Mouse (Mus musculus): ENCODE measurements around the gene Gemin6.

Gemin6 gene

DNA sequence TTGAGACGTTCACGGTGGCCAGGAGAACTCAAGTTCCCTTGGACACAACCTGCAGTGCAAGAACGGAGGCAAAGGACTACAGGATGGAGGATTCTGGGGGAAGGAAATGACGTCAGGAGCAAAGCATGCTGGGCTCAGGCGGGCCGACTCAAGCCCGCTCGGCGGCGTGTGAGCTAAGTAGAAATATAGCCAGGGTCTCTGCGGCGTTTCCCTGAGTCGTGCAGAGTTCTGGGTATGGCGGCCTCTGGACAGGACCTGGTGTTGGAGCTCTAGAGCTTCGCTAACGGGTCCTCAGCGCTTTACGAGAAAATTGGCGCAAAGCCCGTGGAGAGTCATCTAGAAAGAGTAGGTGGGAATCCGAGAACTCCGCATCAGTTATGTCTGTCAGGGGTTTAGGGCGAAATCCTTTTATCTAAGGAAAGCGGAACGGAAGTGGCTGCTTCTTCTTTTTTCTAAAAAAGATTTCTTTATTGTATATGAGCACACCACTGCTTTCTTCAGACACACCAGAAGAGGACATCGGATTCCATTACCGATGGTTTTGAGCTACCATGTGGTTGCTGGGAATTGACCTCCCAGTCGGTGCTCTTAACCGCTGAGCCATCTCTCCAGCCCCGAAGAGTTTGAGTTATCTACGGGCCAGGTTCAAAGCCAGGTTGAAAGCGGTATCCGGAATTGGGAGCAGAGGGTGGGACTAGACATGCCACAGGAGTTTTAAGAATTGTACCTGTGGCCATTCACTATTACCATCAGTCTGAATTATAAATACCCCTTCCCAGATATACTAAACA is at the start of gene Gemin6:
TSS of gene Gemin6 (plus strand) at position 116 of the 791 bp plus-strand sequence.
- no peak for TF ChIP-seq GATA4 (IDR thresholded peaks at IDR 0.05; ENCODE audit: insufficient replicate concordance, low read length)

DNA sequence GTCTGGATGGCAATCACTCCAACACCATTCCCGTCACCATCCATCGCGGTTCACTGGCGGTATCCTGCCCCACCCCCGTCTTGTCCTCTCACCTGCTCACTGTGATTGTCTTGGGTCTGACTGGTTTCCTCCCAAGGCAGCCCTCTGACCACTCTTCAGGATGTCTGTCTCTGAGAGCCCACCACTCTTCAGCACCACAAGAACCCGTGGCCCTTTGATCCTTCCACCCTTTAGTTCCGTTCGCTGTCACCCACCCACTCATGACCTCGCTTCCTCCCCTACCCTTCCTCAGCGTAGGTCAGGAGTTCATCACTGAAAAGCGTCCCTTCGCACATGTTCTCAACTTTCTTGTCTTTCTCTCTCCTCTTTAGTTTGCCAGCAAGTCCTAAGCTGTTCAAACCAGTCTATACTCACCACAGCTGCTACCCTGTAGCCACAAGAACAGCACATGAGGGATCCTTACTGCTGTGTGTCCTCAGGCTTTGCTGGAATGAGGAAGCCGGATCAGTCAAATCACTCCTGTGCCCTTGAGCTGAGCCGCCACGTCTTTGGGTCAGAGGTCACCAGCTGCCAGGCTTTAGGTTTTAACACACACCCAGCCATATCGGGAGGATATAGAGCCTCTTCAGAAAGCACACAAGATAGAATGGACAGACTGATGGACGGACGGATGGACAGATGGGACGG is 49.4 kb upstream of the Gemin6 start:
- TF ChIP-seq GATA4 (IDR thresholded peaks at IDR 0.05; ENCODE audit: insufficient replicate concordance, low read length): no peak

DNA sequence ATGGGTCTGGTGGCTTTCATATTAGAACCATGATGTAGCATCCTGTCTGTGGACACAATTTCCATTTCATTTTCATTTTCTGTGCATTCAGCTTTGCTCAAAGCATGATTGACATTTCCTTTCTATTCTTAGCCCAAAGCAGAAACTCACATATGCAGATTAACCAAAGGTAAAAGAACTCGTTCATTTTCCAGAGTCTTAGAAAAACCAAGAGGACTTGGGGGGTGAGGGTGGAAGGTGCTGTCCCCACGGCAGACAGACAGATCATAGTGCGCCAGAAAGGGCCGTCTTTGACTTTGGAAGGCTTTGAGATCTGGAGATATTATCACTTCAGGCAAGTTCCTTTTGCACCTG is 48.9 kb upstream of the Gemin6 start:
- TF ChIP-seq GATA4 (IDR thresholded peaks at IDR 0.05; ENCODE audit: insufficient replicate concordance, low read length): no peak

DNA sequence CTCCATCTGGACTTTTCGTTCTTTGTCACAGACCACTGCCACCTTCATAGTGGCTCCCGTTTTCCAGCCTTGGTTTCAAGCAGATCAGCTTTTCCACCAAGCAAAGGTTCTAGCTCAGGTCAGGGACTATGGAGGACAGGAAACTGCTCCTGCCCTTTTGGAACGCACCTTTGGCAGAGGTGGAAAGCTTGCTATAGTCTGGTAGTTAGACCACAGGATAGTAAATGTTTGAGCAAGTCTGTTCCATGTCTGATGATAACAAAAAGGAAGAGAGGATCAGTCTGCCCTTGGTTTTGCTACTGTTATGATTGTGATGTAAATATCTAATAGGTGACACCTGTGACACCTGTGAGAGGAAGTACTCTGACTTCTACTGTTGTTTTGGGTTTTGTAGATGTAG is 48.3 kb upstream of the Gemin6 start:
- TF ChIP-seq GATA4 (IDR thresholded peaks at IDR 0.05; ENCODE audit: insufficient replicate concordance, low read length): no peak

DNA sequence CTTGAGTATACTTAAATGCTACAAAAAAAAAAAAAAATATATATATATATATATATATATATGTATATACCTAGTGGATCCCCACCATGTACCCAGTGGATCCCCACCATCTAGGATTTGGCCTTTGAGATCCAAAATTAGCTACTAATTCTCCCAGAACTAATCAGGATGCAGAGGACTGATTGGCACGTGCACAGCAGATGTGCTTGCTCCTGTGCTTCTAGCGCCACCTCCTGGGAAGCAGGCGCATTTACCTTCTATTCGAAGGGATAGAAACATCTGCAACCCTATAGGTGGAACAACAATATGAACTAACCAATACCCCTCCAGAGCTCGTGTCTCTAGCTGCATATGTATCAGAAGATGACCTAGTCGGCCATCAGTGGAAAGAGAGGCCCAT is 44.3 kb upstream of the Gemin6 start:
- TF ChIP-seq GATA4 (IDR thresholded peaks at IDR 0.05; ENCODE audit: insufficient replicate concordance, low read length): no peak

DNA sequence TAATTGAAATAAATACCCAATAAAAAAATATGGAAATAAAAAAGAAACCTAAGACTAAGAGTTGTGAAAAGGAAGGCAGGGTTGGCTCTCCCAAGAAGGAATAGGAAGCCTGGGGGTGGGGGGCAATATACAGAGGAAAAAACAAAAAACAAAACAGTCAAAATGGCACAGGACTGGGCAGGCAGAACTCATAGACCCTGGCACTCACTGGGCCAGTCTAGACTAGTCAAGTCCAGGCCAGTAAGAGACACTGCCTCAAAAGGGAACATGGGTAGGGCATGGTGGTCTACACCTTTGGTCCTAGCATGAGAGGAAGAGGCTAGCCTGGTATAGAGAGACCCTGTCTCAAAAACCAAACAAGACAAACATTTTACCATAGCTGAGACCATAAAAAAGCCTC is 43.8 kb upstream of the Gemin6 start:
- TF ChIP-seq GATA4 (IDR thresholded peaks at IDR 0.05; ENCODE audit: insufficient replicate concordance, low read length): no peak

DNA sequence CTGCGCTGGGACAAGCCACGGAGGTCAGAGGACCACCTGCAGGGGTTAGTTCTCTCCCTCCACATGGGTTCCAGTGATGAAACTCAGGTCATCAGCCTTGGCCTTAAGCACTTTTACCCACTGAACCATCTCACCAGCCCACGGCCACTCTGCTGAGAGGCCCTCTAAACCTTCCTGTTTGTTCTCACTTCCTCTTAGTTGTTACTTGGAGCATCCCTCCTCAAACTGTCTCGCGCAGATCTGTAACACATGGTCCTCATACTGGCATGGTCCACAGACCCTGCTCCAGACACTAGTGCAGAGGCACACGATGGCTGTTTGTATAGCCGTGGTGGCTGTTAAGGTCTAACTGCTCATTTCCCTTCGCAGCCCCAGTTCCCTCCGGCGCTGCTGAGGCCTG is 40.6 kb upstream of the Gemin6 start:
- TF ChIP-seq GATA4 (IDR thresholded peaks at IDR 0.05; ENCODE audit: insufficient replicate concordance, low read length): no peak

DNA sequence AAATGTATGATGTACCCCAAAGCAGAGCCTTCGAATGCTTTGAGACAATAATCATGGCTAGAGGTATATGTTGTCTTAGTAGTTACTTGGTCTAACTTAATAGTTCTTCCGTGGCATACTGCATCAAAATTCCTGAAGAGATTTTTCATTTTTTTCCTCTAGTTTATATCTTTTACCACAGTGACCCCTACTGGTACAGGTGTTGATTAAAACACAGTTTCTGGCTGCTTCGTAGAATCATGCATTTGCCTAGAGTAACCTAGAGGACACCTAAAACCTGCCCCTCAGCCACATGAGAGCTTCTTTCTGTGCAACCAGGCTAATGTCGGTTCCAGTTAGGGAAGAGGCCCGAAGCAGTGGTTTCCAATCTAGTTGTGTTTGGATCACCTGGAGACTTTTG is 31.2 kb upstream of the Gemin6 start:
- TF ChIP-seq GATA4 (IDR thresholded peaks at IDR 0.05; ENCODE audit: insufficient replicate concordance, low read length): no peak

DNA sequence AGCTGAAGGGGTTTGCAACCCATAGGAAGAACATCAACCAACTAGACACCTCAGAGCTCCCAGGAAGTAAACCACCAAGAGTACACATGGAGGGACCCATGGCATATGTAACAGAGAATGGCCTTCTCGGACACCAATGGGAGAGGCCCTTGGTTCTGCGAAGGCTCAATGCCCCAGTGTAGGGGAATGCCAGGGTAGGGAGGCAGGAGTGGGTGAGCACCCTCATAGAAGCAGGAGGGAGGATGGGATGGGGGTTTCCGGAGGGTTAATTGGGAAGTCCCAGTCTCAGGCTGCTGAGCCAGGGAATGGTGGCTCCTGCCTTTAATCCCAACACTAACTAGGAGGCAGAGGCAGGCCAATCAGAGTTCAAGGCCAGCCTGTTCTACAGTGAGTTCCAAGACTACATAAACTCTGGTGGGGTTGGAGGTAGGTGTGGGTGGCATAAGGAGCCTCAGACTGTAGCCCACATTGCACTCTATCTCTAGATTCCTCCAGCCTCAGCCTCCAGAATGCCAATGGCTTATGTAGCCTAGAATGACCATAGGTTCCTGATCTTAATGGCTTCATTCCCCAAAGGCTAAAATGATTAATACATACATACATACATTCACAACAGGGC is 25.0 kb upstream of the Gemin6 start:
- TF ChIP-seq GATA4 (IDR thresholded peaks at IDR 0.05; ENCODE audit: insufficient replicate concordance, low read length): no peak

DNA sequence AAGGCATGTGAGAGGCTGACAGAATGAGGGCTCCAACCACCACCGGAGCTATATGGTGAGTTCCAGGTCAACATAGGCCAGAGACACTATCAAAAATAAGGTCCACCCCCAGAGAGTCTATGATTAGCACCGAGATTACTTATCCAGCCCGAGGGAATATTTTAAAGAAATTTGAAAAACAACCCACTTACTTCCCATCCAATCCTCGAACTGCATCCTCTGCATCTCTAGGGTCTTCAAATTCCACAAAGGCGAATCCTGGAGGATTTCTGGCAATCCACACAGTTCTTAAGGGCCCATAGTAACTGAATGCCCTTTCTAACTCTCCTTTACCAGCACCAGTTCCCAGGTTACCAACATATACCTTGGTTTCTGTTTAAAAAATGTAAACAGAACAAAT is 18.6 kb upstream of the Gemin6 start:
- no peak for TF ChIP-seq GATA4 (IDR thresholded peaks at IDR 0.05; ENCODE audit: insufficient replicate concordance, low read length)

DNA sequence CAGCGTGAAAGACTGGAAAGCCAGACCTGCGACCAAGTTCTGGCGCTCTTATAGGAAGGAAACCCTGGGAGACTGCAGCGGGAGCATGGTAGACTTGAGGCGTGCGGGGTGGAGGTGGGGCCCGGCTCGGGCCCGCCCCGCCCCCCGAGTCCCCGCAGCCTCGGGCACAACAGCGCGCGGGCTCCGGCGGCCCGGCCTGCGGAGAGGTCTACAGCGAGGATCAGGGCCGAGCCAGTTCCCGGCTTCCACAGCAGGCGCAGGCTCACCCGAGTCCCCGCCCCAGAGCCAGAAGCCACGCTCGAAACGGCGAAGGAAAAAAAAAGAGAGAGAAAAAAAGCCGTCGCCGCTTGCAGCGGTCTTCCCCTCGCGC is 18.0 kb upstream of the Gemin6 start:
- TF ChIP-seq GATA4 (IDR thresholded peaks at IDR 0.05; ENCODE audit: insufficient replicate concordance, low read length): no peak

DNA sequence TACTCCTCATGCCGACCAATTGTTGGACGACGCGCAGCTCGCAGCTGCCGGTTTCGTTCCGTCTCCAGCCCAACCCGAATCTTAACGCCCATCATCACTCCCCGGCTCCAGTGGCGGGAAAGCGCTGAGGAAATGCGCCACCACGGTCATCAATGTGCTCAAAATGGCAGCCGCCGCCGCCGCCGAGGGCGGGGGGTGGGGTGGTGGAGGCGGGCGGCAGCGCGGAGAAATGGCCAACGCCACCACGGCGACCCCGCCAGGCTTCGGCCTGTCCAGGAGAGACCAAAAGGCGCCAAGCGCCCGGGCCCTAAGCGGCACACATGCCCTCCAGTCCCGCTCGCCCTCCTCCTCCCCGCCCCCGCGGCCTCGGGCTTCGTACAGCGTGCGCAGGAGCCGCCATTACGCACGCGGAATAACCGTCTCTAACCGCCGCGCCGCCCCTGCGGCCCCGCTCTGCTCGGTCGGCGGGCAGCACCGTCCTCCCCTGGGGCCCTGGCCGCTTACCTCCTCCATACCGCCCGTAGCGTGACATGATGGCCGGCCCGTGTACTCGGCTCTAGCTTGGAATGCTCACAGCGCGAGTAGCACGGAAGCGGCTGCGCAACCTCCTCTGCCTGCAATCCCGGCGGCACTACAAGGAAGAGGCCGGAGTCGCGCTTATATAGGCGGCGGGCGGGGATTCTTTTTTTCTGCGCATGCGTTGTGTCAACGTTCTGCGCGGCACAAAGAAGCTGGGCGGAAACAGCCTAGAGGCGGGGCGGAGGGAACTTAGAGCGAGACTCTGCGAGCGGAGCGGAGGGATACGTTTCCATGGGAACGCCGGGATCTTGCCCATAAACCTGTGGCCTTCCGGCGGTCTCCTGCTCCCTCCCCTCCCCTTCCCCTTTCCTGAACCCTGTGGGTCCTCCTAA is 17.3 kb upstream of the Gemin6 start, which contains the start of the genes Srsf7 and Ttc39d:
TSS of gene Srsf7 (minus strand) at position 637 of the 911 bp plus-strand sequence.
TSS of gene Ttc39d (plus strand) at position 790 of the 911 bp plus-strand sequence.
- TF ChIP-seq GATA4 (IDR thresholded peaks at IDR 0.05; ENCODE audit: insufficient replicate concordance, low read length): peak; percentile 5; the same call in 1 of the 2 replicates

DNA sequence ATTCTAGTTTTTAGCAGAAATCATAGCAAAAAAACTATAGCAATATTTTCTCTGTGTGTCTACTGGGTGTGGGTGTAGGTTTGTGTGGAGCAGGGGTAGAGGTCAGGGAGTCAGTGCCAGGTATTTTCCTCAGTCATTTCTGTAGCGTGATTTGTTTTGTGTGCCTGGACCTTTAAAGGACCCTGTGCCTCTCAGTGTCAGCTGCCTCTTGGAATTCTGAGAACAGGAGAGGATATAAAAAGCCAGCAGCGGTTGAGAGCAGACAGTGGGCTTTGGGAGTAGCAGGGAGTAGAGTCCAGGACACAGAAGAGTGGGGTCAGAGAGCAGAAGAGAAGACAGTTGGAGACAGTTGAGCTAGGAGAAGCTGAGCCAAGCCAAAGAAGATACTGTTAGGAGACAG is 4.1 kb upstream of the Gemin6 start:
- TF ChIP-seq GATA4 (IDR thresholded peaks at IDR 0.05; ENCODE audit: insufficient replicate concordance, low read length): no peak

DNA sequence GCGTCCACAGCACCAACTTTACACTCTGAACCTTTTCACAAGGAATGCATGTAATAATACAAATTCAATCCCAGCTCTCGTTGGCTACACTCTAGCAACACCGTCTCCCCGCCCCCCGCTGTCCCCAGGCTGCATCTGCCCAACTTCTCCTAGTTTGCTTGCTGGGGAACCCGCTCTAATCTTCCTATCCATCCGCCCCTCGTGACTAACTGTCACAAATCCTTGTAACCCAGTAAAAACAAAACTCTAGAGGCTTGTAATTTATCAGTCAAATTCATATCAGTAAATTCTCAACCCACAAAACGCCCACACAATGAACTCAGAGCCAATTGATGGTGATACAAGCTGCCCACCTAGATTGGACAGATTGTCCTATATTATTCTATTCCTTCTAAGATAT is 3.0 kb upstream of the Gemin6 start:
- TF ChIP-seq GATA4 (IDR thresholded peaks at IDR 0.05; ENCODE audit: insufficient replicate concordance, low read length): no peak
